Mouse (Mus musculus): ENCODE data around the gene Rfc5.

Rfc5 gene

DNA sequence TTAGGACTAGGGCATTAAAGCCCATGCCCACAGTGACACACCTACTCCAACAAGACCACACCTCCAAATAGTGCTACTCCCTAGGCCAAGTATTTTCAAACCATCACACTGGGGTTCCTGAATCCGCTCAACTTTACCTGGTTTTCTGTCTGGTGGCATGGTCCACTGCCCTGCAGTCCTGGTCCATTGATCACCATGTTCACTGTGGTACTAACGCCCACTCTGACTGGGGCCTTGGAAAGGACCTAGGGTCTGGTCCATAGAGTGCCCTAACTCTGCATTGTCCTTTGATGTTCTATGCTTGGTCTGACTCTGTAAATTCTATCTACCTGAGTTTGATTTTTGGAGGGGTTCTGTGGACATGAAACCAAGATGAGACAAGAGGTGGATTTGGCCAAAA, 41.0 kb downstream of the Rfc5 start:
- DNase-seq (ENCODE audit: low read depth, low spot score) = no peak

DNA sequence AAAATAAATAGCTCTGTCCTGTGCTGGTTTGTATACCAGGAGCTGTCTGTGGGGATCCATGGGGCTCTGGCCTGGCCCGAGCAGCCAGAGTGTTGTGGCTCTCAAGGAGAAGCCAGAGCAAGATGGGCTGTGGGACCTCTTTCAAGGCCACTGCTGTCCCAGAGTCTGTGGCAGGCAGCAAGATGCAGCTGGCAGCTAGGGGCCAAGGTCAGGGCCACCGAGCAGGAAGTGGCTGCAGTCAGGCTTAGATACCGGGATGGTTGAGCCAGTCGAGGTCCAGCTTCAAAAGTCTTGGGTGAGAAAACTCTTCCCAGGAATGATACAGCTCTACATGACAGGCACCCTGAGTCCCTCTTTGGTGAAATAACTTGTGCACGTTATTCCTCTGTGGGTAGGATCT, 41.8 kb downstream of the Rfc5 start:
- no peak for DNase-seq (ENCODE audit: low read depth, low spot score)

DNA sequence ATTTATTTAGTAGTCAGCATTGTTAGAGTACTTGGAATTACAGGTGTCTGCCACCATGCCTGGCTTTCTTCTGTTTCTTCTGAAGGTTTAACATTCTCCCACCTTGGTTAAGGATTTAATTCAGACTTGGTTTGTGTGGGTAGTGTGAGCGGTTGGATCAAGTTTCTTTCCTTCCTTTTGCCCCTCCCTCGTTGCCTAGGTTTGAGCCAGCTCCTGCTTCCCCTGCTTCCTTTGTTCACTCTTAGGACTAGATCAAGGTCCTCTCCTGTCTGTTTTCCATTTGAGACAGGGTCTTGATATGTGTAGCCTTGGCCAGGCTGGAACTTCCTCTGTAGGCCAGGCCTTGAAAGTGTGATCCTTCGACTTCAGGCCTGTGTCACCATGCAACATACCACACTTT, 42.6 kb downstream of the Rfc5 start:
- DNase-seq (ENCODE audit: low read depth, low spot score) = no peak

DNA sequence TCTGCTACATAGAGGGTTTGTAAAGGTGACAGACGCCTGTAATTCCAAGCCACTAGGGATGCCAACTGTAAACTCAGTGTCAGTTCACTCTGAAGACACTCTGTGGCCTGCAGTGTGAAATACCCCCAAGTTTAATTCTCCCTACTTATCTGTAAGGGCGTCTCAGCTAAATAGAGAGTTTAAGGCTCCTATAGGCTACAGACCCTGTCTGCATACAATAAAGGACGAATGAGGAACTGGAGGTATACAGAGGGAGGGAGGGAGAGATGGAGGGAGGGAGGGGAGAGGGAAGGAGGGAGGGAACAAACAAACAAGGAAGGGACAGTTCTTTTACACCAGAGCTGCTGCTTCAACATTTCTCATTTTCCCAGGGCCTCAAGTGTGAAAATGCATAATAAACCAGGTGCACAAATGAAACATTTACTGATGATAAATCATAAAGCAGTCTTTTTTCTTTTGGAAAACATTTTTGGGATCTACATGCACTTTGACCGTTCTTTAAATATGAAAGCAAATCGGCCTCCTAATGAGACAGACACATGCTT, 43.3 kb downstream of the Rfc5 start:
- DNase-seq (ENCODE audit: low read depth, low spot score) = no peak

DNA sequence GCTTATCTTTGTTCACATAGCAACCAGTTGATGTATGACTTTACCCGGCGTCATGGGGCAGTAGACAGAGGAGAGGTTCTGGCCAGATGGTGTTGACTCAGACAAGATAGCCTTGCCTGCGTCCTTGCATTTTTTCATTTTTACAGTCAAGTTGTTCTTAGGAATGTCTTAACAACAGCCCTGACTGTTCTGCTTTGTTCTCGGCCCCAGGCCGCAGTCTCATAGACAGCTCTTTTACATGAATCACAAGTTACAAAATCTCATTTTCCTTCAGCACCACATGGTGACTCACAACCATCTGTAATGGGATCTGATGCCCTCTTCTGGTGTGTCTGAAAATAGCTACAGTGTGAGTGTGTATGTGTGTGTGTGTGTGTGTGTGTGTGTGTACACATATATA, 44.4 kb downstream of the Rfc5 start:
- peak; percentile 46 for DNase-seq (ENCODE audit: low read depth, low spot score)

DNA sequence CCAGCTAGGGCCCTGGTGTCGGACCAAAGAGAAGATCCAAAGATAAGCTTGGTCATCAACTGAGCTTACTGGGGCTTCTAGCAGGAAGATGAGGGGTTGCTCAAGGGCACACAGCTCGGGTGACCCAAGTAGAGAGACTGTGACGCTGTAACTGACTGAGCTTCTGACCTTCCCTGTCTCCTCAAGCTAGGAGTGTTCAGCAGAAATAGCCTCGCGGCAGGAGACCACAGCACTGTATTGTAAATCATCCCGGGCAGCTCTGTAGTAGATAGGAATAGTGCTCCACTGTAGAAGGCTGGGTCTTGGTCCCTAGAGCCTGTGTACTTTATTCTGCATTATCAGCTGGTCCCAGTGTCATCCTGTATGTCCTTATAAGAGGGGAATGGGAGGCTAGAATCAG, 47.0 kb downstream of the Rfc5 start:
- no peak for DNase-seq (ENCODE audit: low read depth, low spot score)

DNA sequence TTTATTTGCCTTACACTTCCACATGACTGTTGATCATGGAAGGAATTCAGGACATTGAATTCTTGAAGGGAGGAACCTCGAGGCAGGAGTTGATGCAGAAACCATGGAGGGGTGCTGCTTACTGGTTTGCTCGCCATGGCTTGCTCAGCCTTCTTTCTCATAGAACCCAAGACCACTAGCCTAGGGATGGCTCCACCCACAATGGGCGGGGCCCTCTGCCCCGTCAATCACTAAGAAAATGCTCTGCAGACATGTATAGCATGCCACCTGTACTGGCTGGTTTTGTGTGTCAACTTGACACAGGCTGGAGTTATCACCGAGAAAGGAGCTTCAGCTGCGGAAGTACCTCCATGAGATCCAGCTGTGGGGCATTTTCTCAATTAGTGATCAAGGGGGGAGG, 48.8 kb downstream of the Rfc5 start:
- DNase-seq (ENCODE audit: low read depth, low spot score) = no peak

DNA sequence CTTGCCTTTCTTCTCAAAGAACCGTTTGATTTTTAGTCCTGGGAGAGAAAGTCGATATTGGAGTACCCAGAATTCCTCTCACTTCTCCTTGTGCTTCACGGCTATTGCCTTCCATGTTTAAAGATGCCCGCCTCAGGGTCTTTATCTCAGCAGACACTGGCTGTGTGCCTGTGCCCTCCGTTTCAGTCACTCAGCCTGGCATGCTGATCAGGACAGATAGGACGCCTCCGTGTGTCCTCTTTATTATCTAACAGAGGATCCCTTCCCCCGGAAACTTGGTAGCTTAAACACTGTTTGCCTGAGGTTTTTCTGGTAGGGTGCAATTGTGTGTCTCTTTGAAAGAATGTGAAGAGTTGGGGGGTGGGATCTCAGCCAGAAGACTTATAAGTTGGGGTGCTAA, 50.3 kb downstream of the Rfc5 start:
- no peak for DNase-seq (ENCODE audit: low read depth, low spot score)

DNA sequence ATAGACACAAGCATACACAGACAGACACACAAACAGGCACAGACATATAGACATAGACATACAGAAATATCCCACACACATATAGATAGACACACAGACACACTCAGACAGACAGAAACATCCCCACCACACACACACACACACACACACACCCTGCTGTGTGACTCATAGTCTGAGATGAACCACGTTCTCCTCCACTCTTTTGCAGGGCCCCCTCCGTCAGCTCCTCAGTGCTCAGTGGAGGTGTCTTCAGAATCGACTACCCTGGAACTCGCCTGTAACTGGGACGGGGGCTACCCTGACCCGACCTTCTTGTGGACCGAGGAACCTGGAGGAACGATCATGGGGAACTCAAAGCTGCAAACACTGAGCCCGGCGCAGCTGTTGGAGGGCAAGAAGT, 50.8 kb downstream of the Rfc5 start:
- no peak for DNase-seq (ENCODE audit: low read depth, low spot score)

DNA sequence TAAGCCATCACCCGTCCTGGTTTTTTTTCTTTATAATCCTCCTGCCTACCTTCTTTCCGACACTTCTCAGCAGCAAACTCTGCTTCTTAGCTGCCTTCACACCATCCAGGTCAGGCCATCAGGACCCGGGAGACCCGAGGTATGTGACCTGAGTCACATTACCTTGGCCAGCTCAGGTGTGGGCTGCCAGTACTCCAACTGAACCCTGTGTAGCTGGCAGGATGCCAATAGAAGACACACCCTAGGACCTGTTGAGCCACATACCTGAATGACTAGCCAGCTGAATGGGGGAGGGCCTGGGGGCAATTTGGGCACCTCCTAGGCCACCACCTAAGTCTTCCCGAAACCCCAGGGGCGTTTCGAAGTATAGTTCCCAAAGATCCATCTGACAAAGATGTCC, 58.4 kb downstream of the Rfc5 start:
- no peak for DNase-seq (ENCODE audit: low read depth, low spot score)
